Mouse (Mus musculus) thymus, postnatal 4 days (tissue): ENCODE results near the gene Cdkn1a.

Source experiments
- DNase-seq: peaks from one replicate; pipeline ENCODE4 v3.0.0; 2021

Gene Cdkn1a

DNA sequence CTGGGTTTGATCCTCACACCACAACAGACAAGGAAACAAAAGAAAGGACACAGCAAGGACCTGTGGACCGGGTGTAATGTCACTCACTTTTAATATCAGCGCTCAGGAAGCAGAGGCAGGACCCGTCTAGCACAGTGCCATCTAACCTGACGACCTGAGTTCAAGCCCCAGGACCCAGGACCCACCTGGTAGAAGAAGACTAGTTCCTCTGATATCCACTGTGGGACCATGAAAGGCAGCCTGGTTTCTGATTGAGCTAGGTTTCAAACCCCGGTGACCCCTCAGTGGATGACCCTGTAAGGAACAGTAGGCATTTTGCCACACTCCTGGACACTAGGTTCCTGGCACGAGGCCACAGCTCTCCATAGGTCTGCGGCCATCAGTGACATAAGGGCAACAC lies 6.1 kb upstream of the Cdkn1a start:
- DNase-seq: peak; percentile 2

- peak; percentile 5 for DNase-seq
Observed at GRCm38 (mm10) chr17:29085266-29085665, 5.5 kb upstream of the Cdkn1a start.

DNA sequence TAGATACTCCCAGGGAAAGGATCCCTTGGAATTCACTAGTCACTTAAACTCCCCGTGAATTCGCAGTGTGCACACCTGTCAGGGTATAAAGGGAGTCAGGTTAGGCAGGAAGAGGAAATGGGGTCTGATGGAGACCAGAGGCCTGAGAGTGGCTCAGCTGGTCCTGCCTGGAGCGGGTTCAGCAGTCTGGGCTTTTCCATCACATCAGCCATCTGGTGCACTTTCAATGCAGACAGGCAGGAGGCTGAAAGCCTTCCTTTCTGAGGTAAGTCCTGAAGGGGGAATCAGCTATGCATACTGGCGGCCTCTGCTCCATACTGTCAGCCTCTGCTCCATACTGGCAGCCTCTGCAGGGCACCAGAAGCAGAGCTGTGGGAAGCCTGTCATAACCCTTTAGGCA lies 3.9 kb upstream of the Cdkn1a start:
- DNase-seq: peak; percentile 3

DNA sequence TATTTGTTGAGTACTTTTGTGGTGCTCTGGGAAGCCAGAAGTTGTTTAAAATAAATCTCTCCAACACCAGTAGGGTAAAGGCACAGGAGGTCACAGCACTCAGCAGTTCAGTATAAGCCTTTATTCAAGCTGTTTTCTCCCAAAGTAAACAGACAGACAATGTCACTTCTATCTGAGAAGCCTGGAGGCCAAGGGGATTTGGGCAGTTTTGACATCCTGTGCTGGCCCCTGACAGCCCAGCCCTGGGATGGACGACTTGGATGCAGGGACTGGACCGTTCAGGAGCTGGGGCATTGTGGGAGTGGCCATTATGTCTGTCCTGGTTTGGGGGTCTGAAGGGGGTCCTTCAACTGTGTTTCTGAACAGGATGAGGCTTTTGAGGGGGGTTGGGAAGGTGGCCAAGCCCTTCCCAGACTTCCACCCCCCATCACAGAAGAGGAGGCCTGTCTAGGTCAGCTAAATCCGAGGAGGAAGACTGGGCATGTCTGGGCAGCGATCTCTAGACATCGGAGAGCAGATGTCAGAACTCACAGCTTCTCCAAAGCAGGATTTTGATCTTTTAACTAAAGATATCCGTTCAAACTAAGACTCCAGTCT lies 670 bp downstream of the Cdkn1a start:
- peak; percentile 4 for DNase-seq

GRCm38 (mm10) chr17:29092497-29092896 lies 1.7 kb downstream of the Cdkn1a start:
- no peak for DNase-seq

- DNase-seq: peak; percentile 77
Observed at GRCm38 (mm10) chr17:29093110-29093952, 2.6 kb downstream of the Cdkn1a start.

DNA sequence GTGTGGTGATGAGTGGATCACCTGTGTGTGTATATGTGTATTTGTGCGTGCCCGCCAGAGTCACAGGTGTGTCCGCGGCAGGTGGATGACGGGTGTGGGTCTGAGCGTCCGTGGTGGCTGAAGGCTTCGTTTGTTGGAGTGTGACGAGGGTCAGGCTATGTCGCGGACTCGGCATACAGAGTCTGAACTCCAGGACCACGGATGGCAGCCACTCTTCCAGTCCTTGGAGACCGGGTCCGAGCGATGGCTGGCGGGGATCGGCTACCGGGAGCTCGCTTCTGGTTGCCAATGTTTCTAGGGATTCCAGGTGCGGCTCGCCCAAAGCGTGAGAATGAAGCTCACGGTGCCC lies 3.2 kb downstream of the Cdkn1a start:
- no peak for DNase-seq

GRCm38 (mm10) chr17:29094310-29095181 lies 3.8 kb downstream of the Cdkn1a start:
- peak; percentile 56 for DNase-seq

DNA sequence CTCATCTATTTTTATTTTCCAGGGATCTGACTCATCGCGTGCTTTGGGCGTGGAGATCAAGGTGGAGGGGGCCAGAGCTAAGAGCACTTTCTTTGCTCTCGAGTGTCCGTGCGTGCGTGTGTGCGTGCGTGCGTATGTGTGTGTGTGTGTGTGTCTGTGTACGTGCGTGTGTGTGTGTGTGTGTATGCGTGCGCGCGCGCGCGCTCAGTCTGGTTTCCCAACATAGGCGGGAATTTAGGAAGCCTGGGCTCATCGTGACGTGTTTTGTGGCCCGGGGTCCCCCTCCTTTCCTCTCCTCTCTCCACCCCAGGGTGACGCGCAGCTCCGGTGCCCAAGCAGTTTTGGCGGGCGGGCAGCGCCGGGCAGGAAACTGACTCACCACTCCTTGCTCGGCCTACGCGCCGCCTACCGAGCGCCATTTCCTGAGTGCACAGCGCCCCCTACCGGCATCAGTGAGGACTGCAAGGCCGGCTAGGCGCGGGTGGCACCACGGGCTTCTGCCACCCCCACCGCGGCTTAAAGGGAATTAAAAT lies 4.5 kb downstream of the Cdkn1a start:
- peak; percentile 97 for DNase-seq

- peak; percentile 5 for DNase-seq
Observed at GRCm38 (mm10) chr17:29096245-29096644, 5.5 kb downstream of the Cdkn1a start.

DNA sequence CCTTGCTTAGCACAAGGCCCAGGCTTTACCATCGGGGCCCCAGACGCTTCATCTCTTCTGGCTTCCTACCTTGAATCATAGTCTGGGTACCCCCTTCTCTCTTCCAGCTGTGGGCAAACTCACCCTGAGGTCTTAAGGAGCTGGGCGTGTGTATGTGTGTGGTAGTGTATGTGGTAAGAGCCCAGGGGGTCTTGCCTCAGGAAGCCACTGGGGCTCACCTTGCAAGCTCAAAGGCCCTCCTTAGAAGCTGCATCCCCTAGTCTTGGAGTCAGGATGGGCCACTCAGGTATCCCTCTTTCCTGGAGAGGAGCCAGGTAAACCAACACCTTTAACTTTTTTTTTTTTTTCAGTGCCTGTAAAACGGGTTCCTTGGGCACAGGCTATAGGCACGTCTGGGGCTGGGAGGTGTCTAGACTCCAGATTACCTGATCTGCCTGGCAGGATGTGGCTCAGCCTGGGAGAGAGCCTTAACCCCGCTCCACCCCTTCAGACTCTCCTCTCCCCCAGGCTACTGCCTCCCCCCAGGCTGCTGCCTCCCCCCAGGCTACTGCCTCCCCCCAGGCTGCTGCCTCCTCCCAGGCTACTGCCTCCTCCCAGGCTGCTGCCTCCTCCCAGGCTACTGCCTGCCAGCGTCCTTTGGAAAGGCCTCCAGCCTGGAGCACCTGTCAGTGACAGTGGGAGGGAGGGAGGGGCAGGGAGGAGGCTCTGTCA lies 6.2 kb downstream of the Cdkn1a start:
- no peak for DNase-seq

- DNase-seq: peak; percentile 19
Observed at GRCm38 (mm10) chr17:29098291-29098690, 7.5 kb downstream of the Cdkn1a start.

DNA sequence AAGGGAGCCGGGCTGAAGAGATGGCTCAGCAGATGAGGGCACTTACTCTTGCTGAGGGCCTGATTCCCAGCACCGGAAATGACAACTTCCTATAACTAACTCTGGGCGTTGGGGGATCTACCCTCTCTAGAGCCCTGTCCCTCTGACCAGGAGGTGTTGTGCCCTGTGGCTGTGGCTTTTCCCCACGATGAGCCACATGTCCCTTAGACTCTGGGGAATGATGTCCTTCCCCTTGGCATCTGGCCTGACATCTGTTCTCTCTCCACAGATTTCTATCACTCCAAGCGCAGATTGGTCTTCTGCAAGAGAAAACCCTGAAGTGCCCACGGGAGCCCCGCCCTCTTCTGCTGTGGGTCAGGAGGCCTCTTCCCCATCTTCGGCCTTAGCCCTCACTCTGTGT lies 8.3 kb downstream of the Cdkn1a start:
- DNase-seq: peak; percentile 7

GRCm38 (mm10) chr17:29100627-29101026 lies 9.9 kb downstream of the Cdkn1a start:
- DNase-seq: peak; percentile 2

- DNase-seq: peak; percentile 2
Observed at GRCm38 (mm10) chr17:29110356-29110755, 19.6 kb downstream of the Cdkn1a start.

GRCm38 (mm10) chr17:29111332-29111731 lies 20.6 kb downstream of the Cdkn1a start:
- peak; percentile 6 for DNase-seq

DNA sequence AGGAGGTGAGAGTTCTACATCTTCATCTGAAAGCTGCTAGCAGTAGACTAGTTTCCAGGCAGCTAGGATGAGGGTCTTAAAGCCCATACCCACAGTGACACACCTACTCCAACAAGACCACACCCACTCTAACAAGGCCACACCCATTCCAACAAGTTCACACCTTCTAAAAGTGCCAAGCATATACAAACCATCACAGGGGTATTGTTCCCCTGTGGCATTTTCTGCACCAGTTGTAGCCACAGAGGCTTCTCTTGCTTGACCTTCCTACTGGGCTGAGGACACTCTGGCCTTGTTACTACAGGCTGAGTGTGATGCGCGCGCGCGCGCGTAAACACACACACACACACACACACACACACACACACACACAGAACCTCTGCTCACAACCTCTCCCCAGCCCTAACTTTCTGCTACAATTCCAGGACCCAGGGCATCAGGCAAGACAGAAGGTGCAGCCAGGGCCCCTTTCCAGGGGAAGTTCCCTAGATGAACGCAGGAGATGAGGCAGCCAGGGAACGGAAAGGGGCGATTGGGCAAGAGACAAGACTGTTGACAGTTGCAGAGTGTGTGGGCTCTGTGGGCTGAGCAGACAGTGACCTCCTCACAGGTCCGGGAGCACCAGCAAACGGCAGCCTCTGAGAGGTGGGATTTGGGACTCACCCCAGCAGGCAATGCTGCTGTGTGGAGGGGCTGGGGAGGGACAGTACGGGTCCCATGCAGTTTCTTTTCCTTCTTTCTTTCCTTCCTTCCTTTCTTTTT lies 23.0 kb downstream of the Cdkn1a start, which contains the start of gene Rab44:
Gene Rab44, plus strand, starts transcription at position 555 of the 762 bp plus-strand sequence.
- DNase-seq: peak; percentile 7

- DNase-seq: peak; percentile 3
Observed at GRCm38 (mm10) chr17:29116023-29116422, 25.2 kb downstream of the Cdkn1a start.

GRCm38 (mm10) chr17:29117006-29117648 lies 26.4 kb downstream of the Cdkn1a start:
- peak; percentile 5 for DNase-seq

GRCm38 (mm10) chr17:29118057-29118456 lies 27.3 kb downstream of the Cdkn1a start:
- DNase-seq: peak; percentile 27

DNA sequence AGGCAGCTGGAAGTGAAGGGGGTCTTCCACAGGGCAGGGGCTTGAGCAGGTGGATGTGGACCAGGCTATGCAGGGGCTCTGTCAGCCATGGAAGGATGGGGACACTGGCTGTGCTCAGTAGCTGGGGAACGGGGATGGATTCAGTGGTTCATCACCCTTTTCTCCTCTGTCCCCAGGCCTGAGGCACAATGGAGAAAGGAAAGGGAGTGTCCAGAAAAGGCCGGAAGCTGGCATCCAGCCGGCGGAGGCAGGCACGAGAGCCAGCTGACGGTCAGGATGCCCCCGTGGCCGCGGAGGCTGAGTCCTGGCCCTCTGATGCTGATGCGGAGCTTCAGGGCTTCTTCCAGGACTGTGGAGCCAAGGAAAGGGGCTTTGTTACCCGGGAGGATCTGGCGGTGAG lies 29.9 kb downstream of the Cdkn1a start:
- peak; percentile 3 for DNase-seq
